Mouse (Mus musculus) kidney, adult 2 months (tissue): ENCODE results near the gene Ccdc85b. TPM values are rescaled to one million over a fixed set of nuclear protein-coding genes. Genes with fewer than 3 reads are reported as not detected.
A peak's percentile ranks its signal among the peaks of the same experiment; 100 is the strongest.

Experiments used
- DNase-seq: peaks from one replicate; pipeline ENCODE4 v3.0.0; 2021
- H3K27ac ChIP-seq: fragments of 200-500 bp; 2 replicates; pipeline ENCODE4 v1.5.1; 2012; ENCODE audit warnings: low read depth, low read length, control low read depth, inconsistent platforms; ENCODE audit not compliant: insufficient read depth
- H3K27me3 ChIP-seq: fragments of 200-500 bp; replicated peaks from 2 replicates; pipeline ENCODE4 v1.6.1; 2012; ENCODE audit warnings: mild to moderate bottlenecking, moderate library complexity, low read length, inconsistent platforms; ENCODE audit not compliant: control insufficient read depth, insufficient read depth
- H3K36me3 ChIP-seq: fragments of 200-500 bp; 2 replicates; pipeline ENCODE4 v1.6.1; 2012; ENCODE audit warnings: mild to moderate bottlenecking, moderate library complexity, low read length, inconsistent platforms; ENCODE audit not compliant: control insufficient read depth, insufficient read depth
- H3K4me1 ChIP-seq: fragments of 200-500 bp; 2 replicates; pipeline ENCODE4 v1.6.1; 2011; ENCODE audit warnings: low read length; ENCODE audit not compliant: control insufficient read depth, insufficient read depth
- H3K4me3 ChIP-seq: fragments of 200-500 bp; 2 replicates; pipeline ENCODE4 v1.5.1; 2011; ENCODE audit warnings: mild to moderate bottlenecking, low read depth, low read length, control low read depth; ENCODE audit not compliant: insufficient read depth
- CTCF ChIP-seq: fragments of 200-500 bp; conservative IDR thresholded peaks from 2 replicates; pipeline ENCODE4 v1.5.1; 2011; ENCODE audit warnings: low read depth, mild to moderate bottlenecking, control low read depth, low read length, moderate library complexity, mixed read lengths; ENCODE audit not compliant: insufficient read depth, insufficient read length
- POLR2A ChIP-seq: fragments of 200-500 bp; IDR thresholded peaks from one replicate; pipeline ENCODE4 v1.6.1; 2011; ENCODE audit warnings: low read depth, low read length, control low read depth
- WGBS: fragments of 180-500 bp; shearing (Covaris S2); methylation state at CpG from one replicate; pipeline ENCODE4 v1.1.7; 2018; 5-methylcytosine and 5-hydroxymethylcytosine counted together
- polyA plus RNA-seq: library from polyadenylated mRNA; depleted of rRNA; stranded (reverse); fragments of >200 nt; gene quantifications from 2 replicates; pipeline ENCODE4 v1.2.3, GENCODE M21; 2012

Ccdc85b gene
- polyA plus RNA-seq, 1 experiment = 5.0 TPM

GRCm38 (mm10) chr19:5414534-5414957 is 43.1 kb downstream of the Ccdc85b start:
- Histone ChIP-seq H3K27me3 (no peaks in the 10 kb centered on the region), H3K4me3 (no peak overlapping the region), H3K4me1 (no peaks in the 10 kb centered on the region), H3K36me3 (no peaks in the 10 kb centered on the region), H3K27ac (peak overlapping the region; percentile 15)
- WGBS = 64% methylated on average over 2 of the region's 2 CpGs
- DNase-seq = peak; percentile 78
- TF ChIP-seq POLR2A (no peak), CTCF (no peak)

- no peak overlapping the region for H3K27ac ChIP-seq
- TF ChIP-seq CTCF = no peak
- no peak for TF ChIP-seq POLR2A
- 85% methylated on average over 4 of the region's 4 CpGs for WGBS
- H3K4me1 ChIP-seq = peaks cover 1% of the 10 kb centered on the region; the same call in 1 of the 2 replicates
- no peak overlapping the region for H3K4me3 ChIP-seq
- H3K27me3 ChIP-seq = no peaks in the 10 kb centered on the region
- H3K36me3 ChIP-seq = no peaks in the 10 kb centered on the region
- no peak for DNase-seq
Observed at GRCm38 (mm10) chr19:5413840-5414239, 43.9 kb downstream of the Ccdc85b start.

- DNase-seq = no peak
- 39% methylated on average over 5 of the region's 5 CpGs for WGBS
Observed at GRCm38 (mm10) chr19:5411961-5412360, 45.7 kb downstream of the Ccdc85b start.

GRCm38 (mm10) chr19:5410641-5411040 is 47.1 kb downstream of the Ccdc85b start:
- Histone ChIP-seq H3K4me3 (no peak overlapping the region), H3K36me3 (no peaks in the 10 kb centered on the region), H3K4me1 (peaks cover 15% of the 10 kb centered on the region), H3K27ac (no peak overlapping the region), H3K27me3 (no peaks in the 10 kb centered on the region)
- DNase-seq = no peak
- WGBS = 84% methylated on average over 5 of the region's 5 CpGs
- TF ChIP-seq CTCF = no peak
- TF ChIP-seq POLR2A = no peak

More at GRCm38 (mm10) chr19:5411961-5412360, 45.7 kb downstream of the Ccdc85b start:
- no peak for TF ChIP-seq CTCF
- TF ChIP-seq POLR2A = no peak
- Histone ChIP-seq H3K27ac (no peak overlapping the region), H3K4me3 (no peak overlapping the region), H3K27me3 (no peaks in the 10 kb centered on the region), H3K4me1 (peaks cover 12% of the 10 kb centered on the region), H3K36me3 (no peaks in the 10 kb centered on the region)

- Histone ChIP-seq H3K27me3 (no peaks in the 10 kb centered on the region), H3K4me1 (peaks cover 16% of the 10 kb centered on the region), H3K4me3 (no peak overlapping the region), H3K27ac (peak overlapping the region; percentile 99), H3K36me3 (no peaks in the 10 kb centered on the region)
- 71% methylated on average over 5 of the region's 5 CpGs for WGBS
- DNase-seq = no peak
- TF ChIP-seq CTCF = no peak
Observed at GRCm38 (mm10) chr19:5409068-5409467, 48.6 kb downstream of the Ccdc85b start.

GRCm38 (mm10) chr19:5408057-5409001 is 49.4 kb downstream of the Ccdc85b start:
- DNase-seq = peak; percentile 82

GRCm38 (mm10) chr19:5407133-5407532 is 50.6 kb downstream of the Ccdc85b start:
- peak overlapping the region; percentile 99 for H3K27ac ChIP-seq
- H3K27me3 ChIP-seq = no peaks in the 10 kb centered on the region
- 12% methylated on average over 7 of the region's 7 CpGs for WGBS
- H3K36me3 ChIP-seq = no peaks in the 10 kb centered on the region
- DNase-seq = peak; percentile 82
- peak overlapping the region; percentile 89 for H3K4me3 ChIP-seq
- peaks cover 16% of the 10 kb centered on the region for H3K4me1 ChIP-seq
- TF ChIP-seq CTCF (peak; percentile 79), POLR2A (no peak)

More at GRCm38 (mm10) chr19:5408057-5409001, 49.4 kb downstream of the Ccdc85b start:
- H3K4me1 ChIP-seq = peaks cover 16% of the 10 kb centered on the region
- H3K4me3 ChIP-seq = peak overlapping the region; percentile 10; the same call in 1 of the 2 replicates
- H3K27ac ChIP-seq = peak overlapping the region; percentile 99
- no peaks in the 10 kb centered on the region for H3K36me3 ChIP-seq
- H3K27me3 ChIP-seq = no peaks in the 10 kb centered on the region
- WGBS = 59% methylated on average over 13 of the region's 13 CpGs
- no peak for TF ChIP-seq CTCF
- TF ChIP-seq POLR2A = peak; percentile 12
